Mouse (Mus musculus) megakaryocyte, embryonic 14.5 days (primary cell): ENCODE results near the gene Zfp825. TPM values are rescaled to one million over a fixed set of nuclear protein-coding genes. Genes with fewer than 3 reads are reported as not detected.
A peak's percentile ranks its signal among the peaks of the same experiment; 100 is the strongest.
"Not testable (repeated sequence)": the region's sequence is repeated elsewhere in the genome, so short reads cannot be mapped to it uniquely, and the experiment has no call there.

Experiments used
- H3K27me3 ChIP-seq: replicated peaks from 2 replicates; pipeline ENCODE3; 2012; ENCODE audit warnings: inconsistent platforms
- H3K36me3 ChIP-seq: replicated peaks from 2 replicates; pipeline ENCODE3; 2012; ENCODE audit warnings: low read length, inconsistent platforms, mixed read lengths
- H3K4me1 ChIP-seq: 2 replicates; pipeline ENCODE4 v1.6.1; 2012; ENCODE audit warnings: inconsistent platforms
- H3K4me3 ChIP-seq: replicated peaks from 2 replicates; pipeline ENCODE3; 2012; ENCODE audit warnings: moderate library complexity, mild to moderate bottlenecking, inconsistent platforms
- H3K9me3 ChIP-seq: 2 replicates; pipeline ENCODE4 v1.6.1; 2012; ENCODE audit warnings: inconsistent platforms
- FLI1 ChIP-seq: IDR thresholded peaks from 2 replicates; pipeline ENCODE4 v1.6.1; 2012; ENCODE audit warnings: low read length, inconsistent platforms, mixed read lengths
- GATA1 ChIP-seq: IDR thresholded peaks from 3 replicates; pipeline ENCODE4 v1.6.1; 2012; ENCODE audit warnings: mixed read lengths, low read length, inconsistent platforms, borderline replicate concordance
- polyA plus RNA-seq: library from polyadenylated mRNA; stranded (reverse); fragments of >175 nt; gene quantifications from 2 replicates; pipeline ENCODE4 v1.2.3, GENCODE M21; 2012; ENCODE audit warnings: low replicate concordance; ENCODE audit not compliant: insufficient read depth

The Zfp825 gene
- 1.2 TPM in 1 of 2 replicates, not detected in the other for polyA plus RNA-seq

GRCm38 (mm10) chr13:74493911-74494679, at the start of gene Zfp825:
TSS of gene Zfp825 (minus strand) at chr13:74493992.
- Histone ChIP-seq H3K4me1 (peaks cover 13% of the 10 kb centered on the region), H3K27me3 (no peaks in the 10 kb centered on the region), H3K9me3 (no peaks in the 10 kb centered on the region), H3K4me3 (peak within 1 kb of the TSS; percentile 91), H3K36me3 (no peaks in the 10 kb centered on the region)
- TF ChIP-seq FLI1 (no peak), GATA1 (no peak)

- not testable (repeated sequence) for H3K27me3 ChIP-seq, H3K4me3 ChIP-seq, H3K36me3 ChIP-seq, H3K9me3 ChIP-seq, H3K4me1 ChIP-seq
Measured at GRCm38 (mm10) chr13:74535418-74535817, 41.6 kb upstream of the Zfp825 start.

- not testable (repeated sequence) for H3K36me3 ChIP-seq, H3K27me3 ChIP-seq, H3K4me3 ChIP-seq, H3K4me1 ChIP-seq, H3K9me3 ChIP-seq
Measured at GRCm38 (mm10) chr13:74534864-74535263, 41.1 kb upstream of the Zfp825 start.

- peaks cover 6% of the 10 kb centered on the region for H3K9me3 ChIP-seq
- TF ChIP-seq GATA1: no peak
- TF ChIP-seq FLI1: no peak
- no peak overlapping the region for H3K4me3 ChIP-seq
- no peaks in the 10 kb centered on the region for H3K27me3 ChIP-seq
- H3K36me3 ChIP-seq: no peaks in the 10 kb centered on the region
- no peaks in the 10 kb centered on the region for H3K4me1 ChIP-seq
Measured at GRCm38 (mm10) chr13:74534096-74534495, 40.3 kb upstream of the Zfp825 start.

GRCm38 (mm10) chr13:74531251-74531650, 37.5 kb upstream of the Zfp825 start:
- H3K4me1 ChIP-seq, H3K4me3 ChIP-seq, H3K27me3 ChIP-seq, H3K9me3 ChIP-seq, H3K36me3 ChIP-seq: not testable (repeated sequence)

GRCm38 (mm10) chr13:74529372-74529715, 35.6 kb upstream of the Zfp825 start:
- not testable (repeated sequence) for H3K27me3 ChIP-seq, H3K36me3 ChIP-seq
- H3K4me3 ChIP-seq: peak overlapping the region; percentile 4

GRCm38 (mm10) chr13:74528519-74529371, 35.0 kb upstream of the Zfp825 start:
- H3K36me3 ChIP-seq, H3K9me3 ChIP-seq, H3K4me1 ChIP-seq, H3K27me3 ChIP-seq: not testable (repeated sequence)
- H3K4me3 ChIP-seq: peak overlapping the region; percentile 4

More at GRCm38 (mm10) chr13:74529372-74529715, 35.6 kb upstream of the Zfp825 start:
- not testable (repeated sequence) for H3K4me1 ChIP-seq, H3K9me3 ChIP-seq

- Histone ChIP-seq H3K27me3 (no peaks in the 10 kb centered on the region), H3K4me1 (peaks cover 12% of the 10 kb centered on the region), H3K4me3 (peak overlapping the region; percentile 89), H3K9me3 (no peaks in the 10 kb centered on the region), H3K36me3 (no peaks in the 10 kb centered on the region)
- no peak for TF ChIP-seq FLI1
- TF ChIP-seq GATA1: no peak
Measured at GRCm38 (mm10) chr13:74522481-74523237, 28.9 kb upstream of the Zfp825 start.

GRCm38 (mm10) chr13:74522141-74522480, 28.3 kb upstream of the Zfp825 start:
- H3K4me3 ChIP-seq: peak overlapping the region; percentile 89
- H3K36me3 ChIP-seq, H3K27me3 ChIP-seq, H3K9me3 ChIP-seq: not testable (repeated sequence)
- H3K4me1 ChIP-seq: peaks cover 12% of the 10 kb centered on the region

GRCm38 (mm10) chr13:74507981-74508380, 14.2 kb upstream of the Zfp825 start:
- H3K4me1 ChIP-seq, H3K36me3 ChIP-seq, H3K4me3 ChIP-seq, H3K9me3 ChIP-seq, H3K27me3 ChIP-seq: not testable (repeated sequence)

GRCm38 (mm10) chr13:74502851-74503250, 9.1 kb upstream of the Zfp825 start:
- not testable (repeated sequence) for H3K4me3 ChIP-seq, H3K4me1 ChIP-seq, H3K27me3 ChIP-seq, H3K36me3 ChIP-seq, H3K9me3 ChIP-seq

GRCm38 (mm10) chr13:74499696-74500095, 5.9 kb upstream of the Zfp825 start:
- H3K36me3 ChIP-seq, H3K4me1 ChIP-seq, H3K4me3 ChIP-seq, H3K9me3 ChIP-seq, H3K27me3 ChIP-seq: not testable (repeated sequence)

- H3K27me3 ChIP-seq, H3K4me1 ChIP-seq, H3K4me3 ChIP-seq, H3K9me3 ChIP-seq: not testable (repeated sequence)
- peaks cover 13% of the 10 kb centered on the region for H3K36me3 ChIP-seq
Measured at GRCm38 (mm10) chr13:74484326-74484725, 9.5 kb downstream of the Zfp825 start.

GRCm38 (mm10) chr13:74471468-74471867, 22.3 kb downstream of the Zfp825 start:
- H3K36me3 ChIP-seq, H3K4me3 ChIP-seq, H3K27me3 ChIP-seq, H3K4me1 ChIP-seq, H3K9me3 ChIP-seq: not testable (repeated sequence)
